Comparison of ENCODE assay signal across 16 mouse cellular contexts in the genomic region with DNA sequence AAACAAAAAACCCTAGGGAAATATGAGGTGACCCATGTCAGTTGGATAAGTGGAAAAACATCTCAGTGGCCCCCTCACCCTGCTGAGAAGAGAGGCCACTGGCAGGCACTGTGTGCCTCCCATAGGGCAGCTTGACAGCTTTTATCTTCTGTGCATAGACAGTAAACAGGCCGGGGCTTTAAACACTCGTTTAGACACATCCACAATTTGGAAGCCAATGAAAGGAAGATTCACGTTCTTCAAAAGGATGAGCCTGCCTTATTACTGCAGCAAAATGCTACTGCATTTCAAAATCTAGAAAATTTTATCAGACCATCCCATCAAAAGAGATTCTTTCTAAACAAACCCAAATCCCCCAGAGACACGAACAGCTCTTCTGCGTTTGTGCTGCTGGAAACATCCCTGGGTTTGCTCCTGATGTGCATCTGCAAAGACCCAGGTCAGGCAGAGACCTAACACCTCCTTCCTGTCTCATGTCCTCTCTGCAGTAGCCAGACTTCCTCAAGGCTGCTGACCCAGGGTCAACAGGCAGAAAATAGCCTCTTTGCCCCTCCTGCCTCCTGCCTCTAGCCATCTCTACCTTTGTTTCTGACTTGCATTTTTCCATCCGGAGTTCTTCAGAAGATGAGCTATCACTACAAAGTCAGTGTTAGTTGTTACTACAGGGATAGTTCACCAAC. TPM values are rescaled to one million over a fixed set of nuclear protein-coding genes. Genes with fewer than 3 reads are reported as not detected.
DNase-seq lines count a peak whose midpoint lies in the region; ATAC-seq and TF ChIP-seq lines count a peak whose summit lies in the region.
"Had no signal": no experiment of that assay in that cellular context is flagged by ENCODE, and none has a peak within 500 bp of the region (broad histone marks: within the 10 kb centered on the region; RNA-seq: fewer than 3 reads in every experiment).

No protein-coding gene starts in this region.

- intact Hi-C loops in heart, postnatal 36 days (cut with DNase I), result no loop called here

- H3K4me1 ChIP-seq in hindbrain, embryonic 10.5 days (replicated peaks), result peaks cover 72% of the 10 kb centered on the region
- peaks cover 21% of the 10 kb centered on the region for H3K4me1 ChIP-seq in hindbrain, postnatal 0 days (ENCODE audit: insufficient read depth, low read length)
- H3K4me1 ChIP-seq in neural tube, embryonic 11.5 days (ENCODE audit: control insufficient read depth, insufficient read depth, low read length), result peaks cover 27% of the 10 kb centered on the region
- H3K4me1 ChIP-seq in hindbrain, embryonic 14.5 days (replicated peaks; ENCODE audit: control insufficient read depth, insufficient read depth, low read length), result peaks cover 50% of the 10 kb centered on the region
- peaks cover 49% of the 10 kb centered on the region for H3K4me1 ChIP-seq in neural tube, embryonic 15.5 days

- WGBS in hindbrain, embryonic 10.5 days, result 9% methylated on average over 6 of the region's 6 CpGs
- WGBS in hindbrain, postnatal 0 days, result 25% methylated on average over 6 of the region's 6 CpGs
- WGBS in neural tube, embryonic 11.5 days, result 13% methylated on average over 6 of the region's 6 CpGs
- WGBS in hindbrain, embryonic 14.5 days, result 10% methylated on average over 6 of the region's 6 CpGs
- WGBS in neural tube, embryonic 15.5 days, result 18% methylated on average over 6 of the region's 6 CpGs

- ATAC-seq in hindbrain, postnatal 0 days, result no peak
- ATAC-seq in neural tube, embryonic 11.5 days (ENCODE audit: insufficient read depth, low FRiP score, low TSS enrichment), result no peak
- no peak for ATAC-seq in hindbrain, embryonic 14.5 days (ENCODE audit: low FRiP score)
- no peak for ATAC-seq in neural tube, embryonic 15.5 days (ENCODE audit: low FRiP score)

- peaks cover 23% of the 10 kb centered on the region for H3K36me3 ChIP-seq in hindbrain, embryonic 10.5 days
- no peaks in the 10 kb centered on the region for H3K36me3 ChIP-seq in hindbrain, postnatal 0 days (ENCODE audit: insufficient read depth, low read length)
- H3K36me3 ChIP-seq in neural tube, embryonic 11.5 days (ENCODE audit: control insufficient read depth, insufficient read depth, low read length), result no peaks in the 10 kb centered on the region
- no peaks in the 10 kb centered on the region for H3K36me3 ChIP-seq in hindbrain, embryonic 14.5 days (replicated peaks; ENCODE audit: control insufficient read depth, insufficient read depth)
- H3K36me3 ChIP-seq in neural tube, embryonic 15.5 days, result no peaks in the 10 kb centered on the region
- H3K36me3 ChIP-seq: heart, embryonic 13.5 days had no signal

- TF ChIP-seq CTCF in hindbrain, postnatal 0 days (IDR thresholded peaks at IDR 0.05; ENCODE audit: low read depth), result no peak

- H3K27ac ChIP-seq in hindbrain, embryonic 10.5 days, result peak overlapping the region; percentile 71
- no peak overlapping the region for H3K27ac ChIP-seq in hindbrain, postnatal 0 days
- 0 out of 2 replicates have a peak overlapping the region, but pooled peaks have one; percentile 34 for H3K27ac ChIP-seq in neural tube, embryonic 11.5 days (ENCODE audit: low read depth, low read length)
- 0 out of 2 replicates have a peak overlapping the region, but pooled peaks have one; percentile 0 for H3K27ac ChIP-seq in hindbrain, embryonic 14.5 days
- H3K27ac ChIP-seq in neural tube, embryonic 15.5 days (replicated peaks), result 0 out of 2 replicates have a peak overlapping the region, but pooled peaks have one; percentile 35
- H3K27ac ChIP-seq: heart, embryonic 13.5 days; liver, embryonic 14.5 days; macrophage had no signal

- no peak overlapping the region for H3K9ac ChIP-seq in hindbrain, postnatal 0 days (replicated peaks; ENCODE audit: low read length)
- H3K9ac ChIP-seq in neural tube, embryonic 11.5 days (ENCODE audit: low read length), result no peak overlapping the region
- H3K9ac ChIP-seq in hindbrain, embryonic 14.5 days, result no peak overlapping the region
- H3K9ac ChIP-seq in neural tube, embryonic 15.5 days (replicated peaks), result no peak overlapping the region
- H3K9ac ChIP-seq: heart, embryonic 13.5 days; liver, embryonic 14.5 days had no signal

- peak; percentile 29 for DNase-seq in hindbrain, embryonic 10.5 days (ENCODE audit: low spot score)
- DNase-seq in hindbrain, postnatal 0 days (ENCODE audit: low spot score), result no peak
- DNase-seq in neural tube, embryonic 11.5 days (ENCODE audit: low spot score), result no peak
- DNase-seq in neural tube, embryonic 10.5 days (ENCODE audit: extremely low spot score, low spot score), result no peak
- DNase-seq in hindbrain, embryonic 14.5 days (ENCODE audit: low spot score), result no peak
- no peak for DNase-seq in frontal cortex, postnatal 14 days (ENCODE audit: low spot score in 2 of 2)
- DNase-seq in heart, postnatal 36 days, result no peak
- DNase-seq: cerebellum, adult 8-10 months; kidney, adult 9 months had no signal

- H3K9me3 ChIP-seq in hindbrain, embryonic 10.5 days, result no peaks in the 10 kb centered on the region
- H3K9me3 ChIP-seq in hindbrain, postnatal 0 days (ENCODE audit: low read length), result no peaks in the 10 kb centered on the region
- no peaks in the 10 kb centered on the region for H3K9me3 ChIP-seq in neural tube, embryonic 11.5 days (ENCODE audit: control insufficient read depth, low read length)
- no peaks in the 10 kb centered on the region for H3K9me3 ChIP-seq in hindbrain, embryonic 14.5 days (ENCODE audit: control insufficient read depth, low read length)
- no peaks in the 10 kb centered on the region for H3K9me3 ChIP-seq in neural tube, embryonic 15.5 days (replicated peaks)
- H3K9me3 ChIP-seq: heart, embryonic 13.5 days had no signal

- H3K4me3 ChIP-seq in hindbrain, embryonic 10.5 days, result no peak overlapping the region; the same call in 1 of the 2 replicates
- no peak overlapping the region for H3K4me3 ChIP-seq in hindbrain, postnatal 0 days (ENCODE audit: low read length)
- H3K4me3 ChIP-seq in neural tube, embryonic 11.5 days (ENCODE audit: low read depth, low read length), result no peak overlapping the region
- no peak overlapping the region for H3K4me3 ChIP-seq in hindbrain, embryonic 14.5 days (replicated peaks; ENCODE audit: low read length)
- no peak overlapping the region for H3K4me3 ChIP-seq in neural tube, embryonic 15.5 days (replicated peaks)
- H3K4me3 ChIP-seq: erythroblast, embryonic 14.5 days; heart, embryonic 13.5 days; myocyte had no signal

- no peaks in the 10 kb centered on the region for H3K27me3 ChIP-seq in hindbrain, embryonic 10.5 days (ENCODE audit: insufficient read depth, poor library complexity, severe bottlenecking)
- no peaks in the 10 kb centered on the region for H3K27me3 ChIP-seq in hindbrain, postnatal 0 days (ENCODE audit: insufficient read depth, low read length)
- H3K27me3 ChIP-seq in neural tube, embryonic 11.5 days (ENCODE audit: control insufficient read depth, insufficient read depth, low read length), result no peaks in the 10 kb centered on the region
- no peaks in the 10 kb centered on the region for H3K27me3 ChIP-seq in hindbrain, embryonic 14.5 days (ENCODE audit: control insufficient read depth, insufficient read depth, low read length)
- no peaks in the 10 kb centered on the region for H3K27me3 ChIP-seq in neural tube, embryonic 15.5 days (replicated peaks)
- H3K27me3 ChIP-seq: heart, embryonic 13.5 days had no signal

- H3K4me2 ChIP-seq in hindbrain, postnatal 0 days (ENCODE audit: low read depth, low read length), result no peak overlapping the region
- H3K4me2 ChIP-seq in neural tube, embryonic 11.5 days (ENCODE audit: low read depth), result no peak overlapping the region
- no peak overlapping the region for H3K4me2 ChIP-seq in hindbrain, embryonic 14.5 days (replicated peaks)
- H3K4me2 ChIP-seq in neural tube, embryonic 15.5 days, result no peak overlapping the region
- H3K4me2 ChIP-seq: heart, embryonic 13.5 days had no signal

RNA-seq across cellular contexts. Expression of gene Mtcl1, which starts 46.6 kb away (rescaled TPM):
- 52.8 and 89.7 TPM in 2 replicates for polyA plus RNA-seq in hindbrain, embryonic 10.5 days (2016; fragmentation: Nextera tagmentation; extraction: Ambion mirVana)
- total RNA-seq in hindbrain, postnatal 0 days (2014; rRNA removed), result 27.0 and 29.1 TPM in 2 replicates
- polyA plus RNA-seq in hindbrain, postnatal 0 days (2015; fragmentation: Nextera tagmentation; extraction: Ambion mirVana), result 13.8 and 14.7 TPM in 2 replicates
- 26.8 and 29.6 TPM in 2 replicates for polyA plus RNA-seq in neural tube, embryonic 11.5 days (2014; fragmentation: Nextera tagmentation; extraction: Ambion mirVana)
- polyA plus RNA-seq in hindbrain, embryonic 14.5 days (2014; fragmentation: Nextera tagmentation; extraction: Ambion mirVana), result 35.1 and 37.9 TPM in 2 replicates
- polyA plus RNA-seq in neural tube, embryonic 15.5 days (2015; fragmentation: Nextera tagmentation; extraction: Ambion mirVana), result 26.5 and 27.7 TPM in 2 replicates
- 1 to 10 TPM; 4.4 to 6.3 TPM for total RNA-seq in heart, postnatal 36 days (2021)
- total RNA-seq: hematopoietic stem cell, adult 5-6 weeks had no signal
- polyA plus RNA-seq: erythroblast, embryonic 14.5 days; macrophage had no signal
